21 mouse cellular contexts compared by ENCODE assay signal in genomic region chr1:56685053-56685557, GRCm38 (mm10). TPM values are rescaled to one million over a fixed set of nuclear protein-coding genes. Genes with fewer than 3 reads are reported as not detected.
DNase-seq lines count a peak whose midpoint lies in the region.
"Had no signal": no experiment of that assay in that cellular context is flagged by ENCODE, and none has a peak within 500 bp of the region (broad histone marks: within the 10 kb centered on the region; RNA-seq: fewer than 3 reads in every experiment).

No protein-coding gene starts in this region.

- intact Hi-C loops in heart, postnatal 25 days (cut with DNase I), result no loop called here
- intact Hi-C loops in gastrocnemius, postnatal 36 days (cut with DNase I), result no loop called here

- peak; percentile 1 for DNase-seq in right cerebral cortex, adult 18-20 months
- no peak for DNase-seq in right cerebral cortex, postnatal 10 days (ENCODE audit: low spot score in 2 of 2)
- DNase-seq in Muller cell, postnatal 12 days (ENCODE audit: inconsistent ontology term), result peak; percentile 72
- peak; percentile 48 for DNase-seq in brain, adult 2 months (ENCODE audit: low read depth, low spot score)
- DNase-seq in heart, postnatal 25 days (ENCODE audit: low spot score), result no peak
- no peak for DNase-seq in layer of hippocampus, postnatal 10 days (ENCODE audit: low spot score in 2 of 2)
- DNase-seq in gastrocnemius, postnatal 36 days, result no peak
- DNase-seq: adrenal gland, postnatal 10 days; adrenal gland, postnatal 36 days; cerebellum, adult 11 months; cerebellum, adult 2 months; cerebellum, adult 9-11 months; cerebellum, postnatal 25 days; gastrocnemius, postnatal 14 days; heart, adult 18-20 months; heart, postnatal 10 days had no signal

RNA-seq across cellular contexts. Expression of gene Hsfy2, which starts 47.9 kb away (rescaled TPM):
- not detected for total RNA-seq in heart, postnatal 25 days (2021)
- not detected for total RNA-seq in layer of hippocampus, postnatal 10 days (2021)
- not detected for total RNA-seq in gastrocnemius, postnatal 36 days (2021)
- total RNA-seq: adrenal gland, adult 18-20 months; adrenal gland, postnatal 10 days; adrenal gland, postnatal 36 days; CH12.LX; common myeloid progenitor, adult 5-6 weeks; gastrocnemius, adult 18-20 months; gastrocnemius, postnatal 14 days; heart, adult 18-20 months; heart, postnatal 10 days; hematopoietic stem cell, adult 5-6 weeks had no signal

Comparison
In these comparisons a context has a peak if more than half of its experiments do, and no peak if none do; other contexts are left out.
1. DNase-seq: peak in right cerebral cortex, adult 18-20 months (single experiment), Muller cell, postnatal 12 days (single experiment) and brain, adult 2 months (single experiment); none in right cerebral cortex, postnatal 10 days (0 of 2), heart, postnatal 25 days (single experiment), layer of hippocampus, postnatal 10 days (0 of 2) and gastrocnemius, postnatal 36 days (0 of 2).